Mouse (Mus musculus): ENCODE measurements around the gene Pik3ca. TPM values are rescaled to one million over a fixed set of nuclear protein-coding genes. Genes with fewer than 3 reads are reported as not detected.

The Pik3ca gene
- polyA plus RNA-seq (2014; fragmentation: Nextera tagmentation; extraction: Ambion mirVana), result 18.8 and 19.3 TPM in 2 replicates

DNA sequence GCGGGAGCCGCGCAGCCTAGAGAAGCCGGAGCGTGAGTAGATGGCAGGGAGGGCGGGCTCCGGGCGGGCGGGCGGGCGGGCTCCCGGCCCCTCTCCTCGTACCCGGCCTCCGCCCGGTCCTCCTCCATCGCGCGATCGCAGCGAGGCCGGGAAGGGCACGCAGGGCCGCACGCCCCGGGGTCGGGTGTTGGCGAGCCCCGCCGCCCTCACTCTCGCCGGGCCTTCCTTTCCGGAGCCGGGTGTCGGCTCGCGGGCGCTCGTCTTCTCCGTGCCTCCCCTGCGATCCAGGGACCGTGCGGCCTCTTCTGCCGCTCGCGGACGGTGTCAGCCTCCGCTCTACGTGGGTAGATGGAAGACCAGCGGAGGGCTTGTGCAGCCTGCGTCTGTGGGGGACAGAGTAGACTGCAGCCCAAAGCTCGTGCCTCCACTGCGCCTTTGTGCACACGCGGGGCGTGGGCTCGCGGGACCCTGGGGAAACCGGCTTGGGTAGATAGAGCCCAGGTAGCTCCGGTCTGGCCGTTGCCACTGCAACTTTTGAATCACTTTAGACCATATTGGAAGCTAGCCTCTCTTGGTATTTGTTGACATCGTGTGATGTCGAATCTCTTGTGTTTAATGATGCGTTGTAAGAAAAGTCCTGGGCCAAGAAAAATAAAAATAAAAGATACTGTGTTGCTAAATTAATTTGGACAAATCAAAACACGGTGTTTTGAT lies at the start of gene Pik3ca:
Gene Pik3ca (plus strand): TSS at position 211 of the 714 bp plus-strand sequence.
- Histone ChIP-seq H3K27me3 (ENCODE audit: control insufficient read depth, insufficient read depth, low read length) (no peaks in the 10 kb centered on the region), H3K9me3 (ENCODE audit: control insufficient read depth, low read length) (no peaks in the 10 kb centered on the region), H3K4me1 (replicated peaks; ENCODE audit: control insufficient read depth, insufficient read depth, low read length) (peaks cover 29% of the 10 kb centered on the region), H3K9ac (peak within 1 kb of the TSS; percentile 95), H3K4me2 (replicated peaks) (peak within 1 kb of the TSS; percentile 56), H3K4me3 (replicated peaks; ENCODE audit: low read length) (peak within 1 kb of the TSS; percentile 92), H3K36me3 (replicated peaks; ENCODE audit: control insufficient read depth, insufficient read depth) (no peaks in the 10 kb centered on the region), H3K27ac (peak within 1 kb of the TSS; percentile 96)
- ATAC-seq (ENCODE audit: low FRiP score) (peak; percentile 66), DNase-seq (ENCODE audit: low spot score) (peak; percentile 64)
- WGBS, result under 1% methylated on average over 43 of the region's 65 CpGs

DNA sequence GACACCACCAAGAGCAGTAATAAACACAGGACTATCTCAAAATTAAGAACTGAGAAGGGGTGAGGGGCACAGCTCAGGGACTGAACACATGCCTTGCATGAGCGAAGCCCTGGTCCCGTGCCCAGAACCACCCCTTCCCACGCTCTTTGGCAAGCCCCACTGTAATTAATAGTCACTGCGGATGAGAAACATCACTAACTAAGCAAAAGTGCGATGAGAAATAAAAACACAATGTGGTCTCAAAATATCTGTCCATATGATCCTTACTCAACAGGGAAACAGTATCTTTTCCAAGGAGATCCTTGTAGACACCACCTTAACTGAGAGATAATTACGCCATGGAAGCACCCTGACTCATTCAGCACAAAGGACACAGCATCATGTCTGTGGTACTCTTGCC lies 49.6 kb upstream of the Pik3ca start:
- DNase-seq (ENCODE audit: low spot score) (no peak), ATAC-seq (ENCODE audit: low FRiP score) (no peak)
- WGBS, result 83% methylated on average over 6 of the region's 6 CpGs
- no peak overlapping the region for H3K9ac ChIP-seq
- H3K9me3 ChIP-seq (ENCODE audit: control insufficient read depth, low read length), result no peaks in the 10 kb centered on the region
- no peaks in the 10 kb centered on the region for H3K27me3 ChIP-seq (ENCODE audit: control insufficient read depth, insufficient read depth, low read length)
- H3K4me2 ChIP-seq (replicated peaks), result no peak overlapping the region
- no peak overlapping the region for H3K27ac ChIP-seq
- no peaks in the 10 kb centered on the region for H3K4me1 ChIP-seq (replicated peaks; ENCODE audit: control insufficient read depth, insufficient read depth, low read length)
- peaks cover 37% of the 10 kb centered on the region for H3K36me3 ChIP-seq (replicated peaks; ENCODE audit: control insufficient read depth, insufficient read depth)
- no peak overlapping the region for H3K4me3 ChIP-seq (replicated peaks; ENCODE audit: low read length)

DNA sequence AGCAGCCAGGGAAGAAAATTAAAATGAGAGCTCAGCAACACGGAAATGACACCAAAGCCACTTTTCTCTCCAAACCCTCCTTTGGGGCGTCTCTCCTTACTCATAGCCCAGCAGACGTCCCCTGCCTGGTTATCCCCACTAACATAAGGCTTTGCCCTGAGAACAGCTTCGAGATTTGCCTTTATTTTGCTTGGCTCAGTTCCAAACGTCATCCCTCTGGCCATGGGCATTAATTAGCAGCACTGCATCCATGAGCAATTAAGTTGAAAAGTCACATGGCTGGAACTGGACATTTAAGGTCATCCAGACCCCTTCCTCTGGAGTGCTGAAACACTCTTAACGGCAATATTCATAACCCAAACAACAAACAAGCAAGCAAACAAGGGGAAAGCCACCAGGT lies 36.2 kb upstream of the Pik3ca start:
- ATAC-seq (ENCODE audit: low FRiP score) (no peak), DNase-seq (ENCODE audit: low spot score) (no peak)
- Histone ChIP-seq H3K36me3 (replicated peaks; ENCODE audit: control insufficient read depth, insufficient read depth) (0 out of 2 replicates have a peak, but pooled peaks cover 2% of the 10 kb centered on the region), H3K27me3 (ENCODE audit: control insufficient read depth, insufficient read depth, low read length) (no peaks in the 10 kb centered on the region), H3K9me3 (ENCODE audit: control insufficient read depth, low read length) (no peaks in the 10 kb centered on the region), H3K4me3 (replicated peaks; ENCODE audit: low read length) (no peak overlapping the region), H3K4me2 (replicated peaks) (no peak overlapping the region), H3K4me1 (replicated peaks; ENCODE audit: control insufficient read depth, insufficient read depth, low read length) (peaks cover 27% of the 10 kb centered on the region), H3K9ac (no peak overlapping the region), H3K27ac (no peak overlapping the region)
- 42% methylated on average over 6 of the region's 6 CpGs for WGBS

DNA sequence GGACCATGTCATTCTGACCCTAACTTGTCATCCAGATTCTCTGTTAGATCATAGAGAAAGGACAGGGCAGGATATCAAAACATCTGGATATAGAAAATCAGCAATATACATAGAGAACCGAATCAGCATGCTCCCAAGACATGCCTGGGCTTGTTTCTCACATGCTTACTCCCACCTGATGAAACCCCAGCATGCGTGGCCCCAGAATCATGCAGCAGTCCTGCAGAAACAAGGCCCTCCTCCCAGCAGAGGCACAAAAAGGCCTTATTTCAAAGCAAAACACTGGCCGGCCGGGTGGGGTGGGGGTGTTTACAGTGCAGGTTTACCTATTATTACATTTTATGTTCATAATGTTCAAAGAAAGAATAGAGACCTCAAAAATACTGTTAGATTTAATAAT lies 33.3 kb upstream of the Pik3ca start:
- H3K4me3 ChIP-seq (replicated peaks; ENCODE audit: low read length), result peak overlapping the region; percentile 80
- H3K27ac ChIP-seq, result peak overlapping the region; percentile 93; the same call in 1 of the 2 replicates
- ATAC-seq (ENCODE audit: low FRiP score) (no peak), DNase-seq (ENCODE audit: low spot score) (no peak)
- H3K27me3 ChIP-seq (ENCODE audit: control insufficient read depth, insufficient read depth, low read length), result no peaks in the 10 kb centered on the region
- peaks cover 33% of the 10 kb centered on the region for H3K4me1 ChIP-seq (replicated peaks; ENCODE audit: control insufficient read depth, insufficient read depth, low read length)
- H3K4me2 ChIP-seq (replicated peaks), result peak overlapping the region; percentile 85
- no peaks in the 10 kb centered on the region for H3K36me3 ChIP-seq (replicated peaks; ENCODE audit: control insufficient read depth, insufficient read depth)
- 31% methylated on average over 4 of the region's 4 CpGs for WGBS
- peak overlapping the region; percentile 83 for H3K9ac ChIP-seq
- H3K9me3 ChIP-seq (ENCODE audit: control insufficient read depth, low read length), result no peaks in the 10 kb centered on the region

DNA sequence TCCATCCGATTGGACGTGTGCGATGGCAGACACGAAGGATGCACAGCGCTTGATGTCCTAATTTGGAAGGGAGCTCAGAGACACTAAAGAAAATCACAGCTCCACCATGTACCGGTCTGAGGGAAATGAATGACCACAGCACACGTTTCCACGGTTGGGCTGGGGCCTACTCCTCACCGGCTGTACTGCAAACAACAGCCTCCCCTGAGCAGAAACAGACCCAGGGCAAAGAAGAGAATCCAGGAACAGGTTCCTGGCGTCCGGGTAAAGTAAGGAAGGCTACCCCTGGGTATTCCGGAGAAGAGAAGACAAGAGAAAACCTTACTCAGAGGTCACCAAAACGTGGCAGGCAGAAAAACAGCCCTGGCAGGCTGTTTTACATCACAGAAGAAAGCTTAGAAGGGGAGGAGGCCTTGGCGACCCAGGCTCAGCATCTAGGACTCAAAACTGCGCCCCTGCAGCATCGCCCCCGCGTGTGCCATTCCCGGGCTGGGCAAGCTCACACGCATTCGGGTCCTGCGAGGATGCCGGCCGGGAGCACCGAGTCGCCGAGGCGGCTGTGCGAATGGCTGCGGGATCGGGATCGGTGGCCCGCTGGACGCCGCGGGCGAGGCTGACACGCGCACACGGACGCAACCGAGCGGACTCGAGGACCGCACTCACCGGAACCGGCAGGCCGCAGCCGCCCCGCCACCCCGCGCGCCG lies 32.5 kb upstream of the Pik3ca start:
- peak; percentile 73 for ATAC-seq (ENCODE audit: low FRiP score)
- Histone ChIP-seq H3K27ac (peak overlapping the region; percentile 93), H3K4me1 (replicated peaks; ENCODE audit: control insufficient read depth, insufficient read depth, low read length) (peaks cover 33% of the 10 kb centered on the region), H3K36me3 (replicated peaks; ENCODE audit: control insufficient read depth, insufficient read depth) (no peaks in the 10 kb centered on the region), H3K9me3 (ENCODE audit: control insufficient read depth, low read length) (no peaks in the 10 kb centered on the region), H3K4me2 (replicated peaks) (peak overlapping the region; percentile 85), H3K9ac (peak overlapping the region; percentile 83), H3K4me3 (replicated peaks; ENCODE audit: low read length) (peak overlapping the region; percentile 80), H3K27me3 (ENCODE audit: control insufficient read depth, insufficient read depth, low read length) (no peaks in the 10 kb centered on the region)
- peak; percentile 58 for DNase-seq (ENCODE audit: low spot score)
- WGBS, result under 1% methylated on average over 54 of the region's 54 CpGs

DNA sequence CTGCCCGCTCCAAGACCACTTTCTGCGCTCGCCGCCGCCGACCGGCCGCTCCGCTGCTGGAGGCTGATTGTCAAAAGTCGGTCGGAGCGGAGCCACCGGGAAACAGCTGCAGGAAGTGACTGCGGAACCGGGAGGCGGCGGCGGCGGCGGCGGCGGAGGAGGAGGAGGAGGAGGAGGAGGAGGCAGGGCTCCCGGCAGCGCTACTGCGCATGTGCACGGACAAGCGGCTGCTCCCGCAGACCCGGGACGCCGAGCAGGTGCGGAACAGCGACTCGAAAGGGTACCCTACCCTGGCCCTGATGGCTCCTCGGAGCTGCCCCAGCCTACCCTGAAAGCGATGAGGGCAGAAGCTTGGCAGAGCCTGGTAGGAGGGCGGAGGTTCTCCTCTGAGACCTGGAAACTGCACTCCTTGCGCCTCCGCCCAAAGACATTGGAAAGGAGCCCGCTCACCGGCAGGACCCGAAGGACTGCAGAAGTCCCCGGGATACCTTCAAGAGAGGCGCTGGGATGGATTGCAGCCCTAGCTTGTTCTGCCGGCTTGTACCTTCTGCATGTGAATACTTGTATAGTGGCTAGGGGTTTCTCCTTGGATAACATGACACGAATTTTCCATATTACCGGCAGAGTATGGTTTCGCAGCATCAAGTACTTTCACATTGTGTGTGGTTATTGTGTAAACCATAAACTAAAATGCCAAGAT lies 31.8 kb upstream of the Pik3ca start, which contains the start of gene Zmat3:
Gene Zmat3 (minus strand): TSS at position 469 of the 700 bp plus-strand sequence.
- H3K4me2 ChIP-seq (replicated peaks), result peak within 1 kb of the TSS; percentile 85
- H3K4me3 ChIP-seq (replicated peaks; ENCODE audit: low read length), result peak within 1 kb of the TSS; percentile 80
- no peaks in the 10 kb centered on the region for H3K36me3 ChIP-seq (replicated peaks; ENCODE audit: control insufficient read depth, insufficient read depth)
- no peaks in the 10 kb centered on the region for H3K9me3 ChIP-seq (ENCODE audit: control insufficient read depth, low read length)
- no peaks in the 10 kb centered on the region for H3K27me3 ChIP-seq (ENCODE audit: control insufficient read depth, insufficient read depth, low read length)
- WGBS, result 4% methylated on average over 33 of the region's 48 CpGs
- H3K4me1 ChIP-seq (replicated peaks; ENCODE audit: control insufficient read depth, insufficient read depth, low read length), result peaks cover 33% of the 10 kb centered on the region
- ATAC-seq (ENCODE audit: low FRiP score) (peak; percentile 86), DNase-seq (ENCODE audit: low spot score) (peak; percentile 78)
- H3K27ac ChIP-seq, result peak within 1 kb of the TSS; percentile 93
- H3K9ac ChIP-seq, result peak within 1 kb of the TSS; percentile 83

DNA sequence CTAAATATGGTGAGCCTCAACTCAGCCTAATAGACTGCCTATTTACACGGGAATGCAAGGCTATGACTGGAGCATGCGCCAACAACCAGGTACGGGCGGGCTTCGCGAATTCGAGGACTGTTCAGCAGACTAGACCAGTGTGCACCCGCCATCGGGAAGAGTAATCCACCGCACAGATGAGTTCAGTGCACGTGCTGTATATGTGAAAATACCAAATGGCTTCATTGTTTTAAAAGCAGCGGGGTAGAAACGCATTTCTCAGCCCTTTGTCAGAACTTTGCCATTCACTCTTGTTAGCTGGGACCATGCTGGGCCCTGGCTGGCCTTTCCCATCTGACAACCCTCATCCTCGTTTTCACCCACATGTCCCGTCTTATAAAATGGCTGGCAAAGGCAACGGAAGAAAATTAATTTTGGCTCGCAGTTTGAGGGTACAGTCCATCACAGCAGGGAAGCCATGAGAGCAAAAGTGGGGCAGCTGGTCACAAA lies 31.2 kb upstream of the Pik3ca start:
- no peaks in the 10 kb centered on the region for H3K27me3 ChIP-seq (ENCODE audit: control insufficient read depth, insufficient read depth, low read length)
- H3K4me3 ChIP-seq (replicated peaks; ENCODE audit: low read length), result peak overlapping the region; percentile 80
- H3K27ac ChIP-seq, result peak overlapping the region; percentile 93
- no peaks in the 10 kb centered on the region for H3K36me3 ChIP-seq (replicated peaks; ENCODE audit: control insufficient read depth, insufficient read depth)
- peak; percentile 44 for ATAC-seq (ENCODE audit: low FRiP score)
- peaks cover 28% of the 10 kb centered on the region for H3K4me1 ChIP-seq (replicated peaks; ENCODE audit: control insufficient read depth, insufficient read depth, low read length)
- 45% methylated on average over 17 of the region's 17 CpGs for WGBS
- H3K9ac ChIP-seq, result peak overlapping the region; percentile 83
- DNase-seq (ENCODE audit: low spot score), result no peak
- H3K9me3 ChIP-seq (ENCODE audit: control insufficient read depth, low read length), result no peaks in the 10 kb centered on the region
- peak overlapping the region; percentile 85 for H3K4me2 ChIP-seq (replicated peaks)

DNA sequence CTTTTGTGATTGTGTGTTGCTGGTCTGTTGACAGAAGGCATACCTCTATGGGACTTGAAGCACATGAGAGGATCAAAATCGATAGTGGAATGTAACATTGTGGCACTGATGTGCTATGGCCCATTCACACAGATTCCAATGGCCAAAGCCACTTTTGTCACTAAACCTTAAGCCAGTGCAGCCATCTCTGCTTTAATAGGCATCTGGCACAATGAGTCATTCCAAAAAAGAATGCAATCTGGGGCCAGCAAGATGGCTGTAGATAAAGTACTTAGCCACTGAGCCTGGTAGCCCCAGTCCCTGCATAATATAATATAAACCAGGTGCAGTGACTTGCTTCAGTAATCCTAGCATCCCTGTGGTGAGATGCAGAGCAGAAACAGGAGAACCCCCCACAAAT lies 30.0 kb upstream of the Pik3ca start:
- no peaks in the 10 kb centered on the region for H3K27me3 ChIP-seq (ENCODE audit: control insufficient read depth, insufficient read depth, low read length)
- 100% methylated on average over 1 of the region's 1 CpGs for WGBS
- H3K4me3 ChIP-seq (replicated peaks; ENCODE audit: low read length), result no peak overlapping the region

DNA sequence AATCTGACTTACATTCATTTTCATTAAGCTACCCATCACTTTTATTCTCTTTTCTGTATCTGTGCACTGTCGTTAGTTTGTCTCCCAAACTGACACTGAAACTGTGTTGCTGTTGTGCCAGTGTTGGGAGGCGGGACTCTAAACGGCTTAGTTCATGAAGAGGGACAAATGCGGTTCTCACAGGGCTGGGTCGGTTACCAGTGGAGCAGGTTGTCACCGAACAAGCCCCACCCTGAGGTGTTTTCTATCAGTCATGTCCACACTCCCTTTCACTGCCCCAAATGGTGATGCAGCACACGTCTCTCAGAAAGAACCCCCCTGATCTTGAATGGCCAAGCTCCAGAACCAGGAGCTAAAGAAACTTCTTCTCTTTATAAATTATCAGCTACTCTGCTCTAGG lies 25.5 kb upstream of the Pik3ca start:
- no peak overlapping the region for H3K27ac ChIP-seq
- ATAC-seq (ENCODE audit: low FRiP score), result no peak
- no peaks in the 10 kb centered on the region for H3K27me3 ChIP-seq (ENCODE audit: control insufficient read depth, insufficient read depth, low read length)
- WGBS, result 81% methylated on average over 7 of the region's 7 CpGs
- no peaks in the 10 kb centered on the region for H3K9me3 ChIP-seq (ENCODE audit: control insufficient read depth, low read length)
- H3K4me2 ChIP-seq (replicated peaks), result no peak overlapping the region
- H3K9ac ChIP-seq, result no peak overlapping the region
- DNase-seq (ENCODE audit: low spot score), result no peak
- no peaks in the 10 kb centered on the region for H3K36me3 ChIP-seq (replicated peaks; ENCODE audit: control insufficient read depth, insufficient read depth)
- no peaks in the 10 kb centered on the region for H3K4me1 ChIP-seq (replicated peaks; ENCODE audit: control insufficient read depth, insufficient read depth, low read length)
- no peak overlapping the region for H3K4me3 ChIP-seq (replicated peaks; ENCODE audit: low read length)

More for the DNA sequence above, 30.0 kb upstream of the Pik3ca start:
- Histone ChIP-seq H3K36me3 (replicated peaks; ENCODE audit: control insufficient read depth, insufficient read depth) (no peaks in the 10 kb centered on the region), H3K4me2 (replicated peaks) (no peak overlapping the region), H3K4me1 (replicated peaks; ENCODE audit: control insufficient read depth, insufficient read depth, low read length) (peaks cover 24% of the 10 kb centered on the region), H3K9me3 (ENCODE audit: control insufficient read depth, low read length) (no peaks in the 10 kb centered on the region), H3K9ac (no peak overlapping the region), H3K27ac (no peak overlapping the region)
- ATAC-seq (ENCODE audit: low FRiP score) (no peak), DNase-seq (ENCODE audit: low spot score) (no peak)
